Mouse (Mus musculus): Measurements from ENCODE around the gene Tlcd2. TPM values are rescaled to one million over a fixed set of nuclear protein-coding genes. Genes with fewer than 3 reads are reported as not detected.
A peak's percentile ranks its signal among the peaks of the same experiment; 100 is the strongest.

The Tlcd2 gene
- polyA plus RNA-seq, 1 experiment from 2014 or later: 4.9 TPM

- Histone ChIP-seq H3K79me2 (ENCODE audit: inconsistent target) (no peaks in the 10 kb centered on the region), H3K27ac (peak within 1 kb of the TSS; percentile 59), H3K4me3 (ENCODE audit: inconsistent target) (peak within 1 kb of the TSS; percentile 25), H3K36me3 (ENCODE audit: inconsistent target) (peaks cover 27% of the 10 kb centered on the region)
- 3% methylated on average over 40 of the region's 43 CpGs for WGBS (ENCODE audit: missing documents)
These were observed 48.5 kb downstream of the Tlcd2 start, which contains the start of gene Rilp for GRCm38 (mm10) chr11:75509741-75510626. Rilp (plus strand) TSS chr11:75510094.

DNA sequence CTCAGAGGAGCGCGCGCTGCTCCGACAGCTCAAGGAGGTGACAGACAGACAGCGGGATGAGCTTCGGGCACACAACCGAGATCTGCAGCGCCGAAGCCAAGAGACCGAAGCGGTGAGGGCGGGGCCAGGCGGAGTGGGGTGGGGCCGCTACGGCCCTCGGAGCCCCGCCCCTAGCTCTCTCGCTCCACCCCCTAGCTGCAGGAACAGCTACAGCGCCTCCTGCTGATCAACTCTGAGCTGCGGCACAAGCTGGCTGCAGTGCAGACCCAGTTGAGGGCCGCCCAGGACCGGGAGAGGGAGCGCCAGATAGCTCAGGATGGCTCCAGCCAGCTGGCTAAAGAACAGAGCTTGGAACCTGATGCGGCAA lies 49.1 kb downstream of the Tlcd2 start:
- 7% methylated on average over 23 of the region's 24 CpGs for WGBS (ENCODE audit: missing documents)
- Histone ChIP-seq H3K36me3 (ENCODE audit: inconsistent target) (peaks cover 23% of the 10 kb centered on the region; the same call in 1 of the 2 replicates), H3K27ac (peak overlapping the region; percentile 59), H3K4me3 (ENCODE audit: inconsistent target) (peak overlapping the region; percentile 25; the same call in 1 of the 2 replicates), H3K79me2 (ENCODE audit: inconsistent target) (no peaks in the 10 kb centered on the region)

DNA sequence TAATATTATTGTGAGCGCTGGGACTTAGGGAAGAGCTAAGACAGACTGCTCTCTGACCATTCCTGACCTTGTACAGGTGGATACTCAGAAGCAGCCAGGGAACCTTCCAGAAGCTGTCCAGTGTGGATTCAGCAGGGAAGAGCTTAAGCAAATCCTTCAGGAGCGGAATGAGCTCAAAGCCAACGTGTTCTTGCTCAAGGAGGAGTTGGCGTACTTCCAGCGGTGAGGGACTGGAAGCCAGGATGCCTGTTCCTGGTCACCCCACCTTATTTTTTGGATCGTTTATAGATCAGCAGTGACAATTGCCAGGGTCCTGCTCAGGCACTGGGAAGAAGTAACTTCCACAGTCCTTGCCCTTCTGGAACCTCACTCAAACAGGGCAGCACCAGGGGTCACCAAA lies 49.7 kb downstream of the Tlcd2 start:
- H3K79me2 ChIP-seq (ENCODE audit: inconsistent target): no peaks in the 10 kb centered on the region
- no peak overlapping the region for H3K27ac ChIP-seq
- no peak overlapping the region for H3K4me3 ChIP-seq (ENCODE audit: inconsistent target)
- WGBS (ENCODE audit: missing documents): 94% methylated on average over 6 of the region's 6 CpGs
- H3K36me3 ChIP-seq (ENCODE audit: inconsistent target): peaks cover 17% of the 10 kb centered on the region; the same call in 1 of the 2 replicates

DNA sequence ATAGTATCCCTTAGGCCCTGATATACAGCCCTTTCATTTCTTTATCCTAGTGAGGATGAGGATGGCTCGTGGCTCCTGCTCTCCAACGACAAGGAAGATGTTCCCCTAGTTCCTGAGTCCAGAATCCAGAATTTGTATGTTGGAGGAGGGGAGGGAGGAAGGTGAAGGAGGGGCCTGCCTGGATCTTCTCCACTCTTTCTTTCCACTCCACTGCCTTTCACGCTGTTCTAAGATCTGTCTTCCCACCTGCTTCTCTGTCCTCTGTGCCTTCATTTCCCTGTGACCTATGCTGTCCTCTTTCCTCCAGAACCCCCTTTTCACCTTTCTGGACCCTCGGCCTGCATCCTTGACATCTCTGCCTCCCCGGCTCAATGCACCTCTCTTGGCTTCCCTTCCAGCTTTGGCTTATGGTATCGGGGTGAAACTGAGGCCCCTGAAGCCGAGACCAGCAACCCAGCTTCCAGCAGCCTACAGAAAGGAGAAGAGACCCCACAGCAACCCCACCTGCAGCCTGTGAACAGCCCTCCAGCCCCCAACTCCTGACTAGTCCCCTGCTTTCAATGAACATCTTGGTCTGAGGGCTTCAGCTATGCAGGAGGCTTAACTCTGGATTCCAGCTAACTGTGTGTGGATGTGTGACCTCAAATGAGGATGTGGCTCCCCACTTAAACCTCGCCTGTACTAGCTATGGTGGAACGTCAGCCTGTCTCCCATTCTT lies 50.9 kb downstream of the Tlcd2 start:
- Histone ChIP-seq H3K79me2 (ENCODE audit: inconsistent target) (no peaks in the 10 kb centered on the region), H3K27ac (no peak overlapping the region), H3K36me3 (ENCODE audit: inconsistent target) (peaks cover 12% of the 10 kb centered on the region; the same call in 1 of the 2 replicates), H3K4me3 (ENCODE audit: inconsistent target) (no peak overlapping the region)
- WGBS (ENCODE audit: missing documents): 76% methylated on average over 9 of the region's 9 CpGs

- Histone ChIP-seq H3K79me2 (ENCODE audit: inconsistent target) (no peaks in the 10 kb centered on the region), H3K27ac (no peak within 1 kb of the TSS), H3K36me3 (ENCODE audit: inconsistent target) (peaks cover 6% of the 10 kb centered on the region; the same call in 1 of the 2 replicates), H3K4me3 (ENCODE audit: inconsistent target) (peak within 1 kb of the TSS; percentile 6; the same call in 1 of the 2 replicates)
- 34% methylated on average over 8 of the region's 8 CpGs for WGBS (ENCODE audit: missing documents)
These were observed 51.8 kb downstream of the Tlcd2 start, which contains the start of gene Scarf1 for GRCm38 (mm10) chr11:75513336-75513735. Scarf1 (plus strand) TSS chr11:75513540.

- Histone ChIP-seq H3K36me3 (ENCODE audit: inconsistent target) (peaks cover 3% of the 10 kb centered on the region; the same call in 1 of the 2 replicates), H3K27ac (no peak overlapping the region), H3K4me3 (ENCODE audit: inconsistent target) (no peak overlapping the region), H3K79me2 (ENCODE audit: inconsistent target) (no peaks in the 10 kb centered on the region)
- WGBS (ENCODE audit: missing documents): 93% methylated on average over 25 of the region's 25 CpGs
These were observed 53.7 kb downstream of the Tlcd2 start for GRCm38 (mm10) chr11:75515186-75515585.

DNA sequence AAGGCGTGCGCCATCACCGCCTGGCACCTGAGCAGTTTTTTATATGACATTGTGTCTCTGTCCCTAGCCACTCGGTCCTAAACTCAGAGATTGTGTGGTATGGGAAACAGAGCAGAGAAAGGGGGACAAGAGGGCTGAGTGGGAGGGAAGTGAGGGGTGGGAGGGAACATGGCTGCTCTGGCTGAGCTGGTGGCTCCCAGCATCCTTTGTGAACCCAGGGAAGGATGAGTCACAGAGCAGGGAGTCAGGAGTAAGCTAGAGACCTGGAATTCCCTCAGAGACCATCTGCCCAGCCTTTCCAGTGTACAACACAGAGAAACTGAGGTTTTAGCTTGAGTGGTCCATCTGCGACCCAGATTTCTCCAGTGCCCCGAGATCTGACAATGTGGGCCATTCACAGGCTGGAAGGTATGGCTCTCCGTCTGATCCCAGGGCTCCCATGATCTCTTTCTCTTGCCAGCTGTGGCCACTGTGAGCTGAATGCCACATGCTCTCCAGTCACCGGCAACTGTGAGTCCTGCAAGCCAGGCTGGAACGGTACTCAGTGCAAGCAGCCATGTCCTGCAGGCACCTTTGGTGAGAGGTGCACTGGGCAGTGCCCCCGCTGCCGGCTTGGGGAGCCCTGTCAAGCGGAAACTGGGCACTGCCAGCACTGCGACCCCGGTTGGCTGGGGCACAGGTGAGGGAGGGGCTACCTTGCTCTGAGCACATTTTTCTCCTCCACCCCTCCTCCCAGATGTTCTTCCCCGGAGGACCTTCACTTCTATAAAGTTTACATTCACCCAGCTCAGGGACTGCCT lies 58.5 kb downstream of the Tlcd2 start:
- H3K27ac ChIP-seq: no peak overlapping the region
- 93% methylated on average over 12 of the region's 15 CpGs for WGBS (ENCODE audit: missing documents)
- H3K36me3 ChIP-seq (ENCODE audit: inconsistent target): peaks cover 35% of the 10 kb centered on the region; the same call in 1 of the 2 replicates
- no peaks in the 10 kb centered on the region for H3K79me2 ChIP-seq (ENCODE audit: inconsistent target)
- no peak overlapping the region for H3K4me3 ChIP-seq (ENCODE audit: inconsistent target)

Other genes with a start within 250 kb of the Tlcd2 start
- 37.9 to 93.2 TPM (median 39.5 TPM) in 3 replicates for gene Rpa1, start 113.4 kb upstream of the Tlcd2 start, polyA plus RNA-seq (2018)
- gene Smyd4, start 113.3 kb upstream of the Tlcd2 start, polyA plus RNA-seq (2018): 3.6 to 6.3 TPM (median 5.0 TPM) in 3 replicates
- gene Serpinf1, start 39.0 kb upstream of the Tlcd2 start, polyA plus RNA-seq (2018): 0.86 to 1.0 TPM in 2 of 3 replicates, not detected in the other
- 0.11 TPM in 1 of 3 replicates, not detected in the others for gene Serpinf2, start 22.1 kb upstream of the Tlcd2 start, polyA plus RNA-seq (2018)
- gene Wdr81, start 7.0 kb upstream of the Tlcd2 start, polyA plus RNA-seq (2018): 45.8 to 53.6 TPM (median 49.5 TPM) in 3 replicates
- 72.5 to 92.1 TPM (median 86.0 TPM) in 3 replicates for gene Prpf8, start 25.1 kb downstream of the Tlcd2 start, polyA plus RNA-seq (2018)
- 6.6 to 7.4 TPM (median 7.1 TPM) in 3 replicates for gene Rilp, start 48.4 kb downstream of the Tlcd2 start, polyA plus RNA-seq (2018)
- gene Scarf1, start 51.8 kb downstream of the Tlcd2 start, polyA plus RNA-seq (2018): 8.6 to 19.0 TPM (median 16.2 TPM) in 3 replicates
- 250 to 450 TPM (median 359 TPM) in 3 replicates for gene Slc43a2, start 70.0 kb downstream of the Tlcd2 start, polyA plus RNA-seq (2018)
- 282 to 582 TPM (median 340 TPM) in 3 replicates for gene Pitpna, start 126.4 kb downstream of the Tlcd2 start, polyA plus RNA-seq (2018)
- 20.3 to 48.0 TPM (median 38.4 TPM) in 3 replicates for gene Inpp5k, start 169.3 kb downstream of the Tlcd2 start, polyA plus RNA-seq (2018)
- 62.9 to 77.4 TPM (median 64.6 TPM) in 3 replicates for gene Myo1c, start 188.8 kb downstream of the Tlcd2 start, polyA plus RNA-seq (2018)
- 52.3 to 73.1 TPM (median 60.5 TPM) in 3 replicates for gene Crk, start 217.5 kb downstream of the Tlcd2 start, polyA plus RNA-seq (2018)

Measured in macrophage (primary cell).